Mouse (Mus musculus) Patski (cell line): ENCODE measurements around the gene Tubgcp3. TPM values are rescaled to one million over a fixed set of nuclear protein-coding genes. Genes with fewer than 3 reads are reported as not detected.

Experiments used
- ATAC-seq: fragments of 100-300 bp; one replicate; pipeline ENCODE4 v1.8.0; 2021
- CTCF ChIA-PET: fragments of 350-600 bp; sonication (Branson Sonifier 250); formaldehyde crosslinking; loops from one replicate; lab custom pipeline; 2022; ENCODE audit warnings: inconsistent platforms; lab: Charles Lee
- POLR2A ChIA-PET: fragments of 350-600 bp; sonication (Branson Sonifier 250); formaldehyde crosslinking; loops from one replicate; lab custom pipeline; 2022; ENCODE audit warnings: antibody characterized with exemption, inconsistent platforms; lab: Charles Lee
- DNase-seq: peaks from one replicate; pipeline ENCODE4 v3.0.0-alpha.2; 2011; ENCODE audit warnings: low read depth, low spot score
- H3K27me3 ChIP-seq: fragments of 371-371 bp; one replicate; pipeline ENCODE4 v1.5.1; 2021
- CTCF ChIP-seq: fragments of 100-300 bp; IDR thresholded peaks from one replicate; pipeline ENCODE4 v1.5.1; 2021
- in situ Hi-C: fragments of 300-500 bp; cut with MboI; formaldehyde crosslinking; loops from 3 replicates; pipeline ENCODE4 v1.11.1; 2018; ENCODE audit warnings: low pct_unique_long_range_greater_than_20kb, mixed read lengths
- polyA plus RNA-seq: library from polyadenylated mRNA; unstranded; gene quantifications from one replicate; pipeline ENCODE4 v1.2.3, GENCODE M21; 2021

The Tubgcp3 gene
- polyA plus RNA-seq, 1 experiment from 2014 or later: 41.7 TPM

GRCm38 (mm10) chr8:12564307-12564706, 107.7 kb downstream of the Tubgcp3 start:
- ATAC-seq (peak; percentile 48), DNase-seq (no peak)
- ChIA-PET POLR2A (no interaction called here), CTCF (interaction anchor here (0.6 to 2.6 kb wide), 8 partner anchors 9 to 565 kb away, joined by 3 to 8 read pairs (median 4); partner anchors contain the start of gene Spaca7)
- in situ Hi-C loops: loop anchor here (5.0 to 10.0 kb wide), 2 partner anchors 567 to 610 kb away; no protein-coding TSS in a partner anchor
- peaks cover 13% of the 10 kb centered on the region for H3K27me3 ChIP-seq
- TF ChIP-seq CTCF: peak; percentile 86

Other genes with a start within 250 kb of the Tubgcp3 start
- 12.9 TPM for gene Spaca7, start 99.2 kb downstream of the Tubgcp3 start, polyA plus RNA-seq
- 139 TPM for gene Atp11a, start 84.8 kb upstream of the Tubgcp3 start, polyA plus RNA-seq
- gene Mcf2l, start 201.6 kb upstream of the Tubgcp3 start, polyA plus RNA-seq: 6.8 TPM